Mouse (Mus musculus): ENCODE data around the gene Gm6871.

GRCm38 (mm10) chr7:41512672-41513071 is 60.8 kb downstream of the Gm6871 start:
- no peak for TF ChIP-seq POLR2A (IDR thresholded peaks at IDR 0.05; ENCODE audit: control insufficient read depth, extremely low read depth, insufficient read depth, low read length, poor library complexity)
- TF ChIP-seq CTCF (IDR thresholded peaks at IDR 0.05; ENCODE audit: borderline replicate concordance, control insufficient read depth, extremely low read depth, insufficient read depth, low read length, poor library complexity) = no peak

All from thymus, adult 2 months (tissue).